Mouse (Mus musculus): ENCODE measurements at regions not wholly inside any gene's neighbourhood (a gene's known extent, or its start where the extent isn't known, plus 50 kb on each side); places are given as distances from the start of the nearest gene placed in this dataset.

- ATAC-seq (ENCODE audit: low read depth) = no peak
- whole genome bisulfite sequencing = 86% methylated on average over 5 of the region's 5 CpGs
- Histone ChIP-seq H3K9ac (no peak overlapping the region), H3K9me3 (0 out of 2 replicates have a peak, but pooled peaks cover 7% of the 10 kb centered on the region), H3K27me3 (no peaks in the 10 kb centered on the region), H3K4me3 (no peak overlapping the region), H3K36me3 (no peaks in the 10 kb centered on the region), H3K4me2 (no peak overlapping the region), H3K27ac (replicated peaks) (no peak overlapping the region), H3K4me1 (replicated peaks) (no peaks in the 10 kb centered on the region)
These were observed 135.3 kb downstream of the Cd83 start for GRCm38 (mm10) chr13:43919781-43920420.

- peaks cover 3% of the 10 kb centered on the region; the same call in 1 of the 2 replicates for H3K9me3 ChIP-seq
- 32% methylated on average over 19 of the region's 19 CpGs for WGBS
- H3K27ac ChIP-seq (replicated peaks) = peak overlapping the region; percentile 69
- H3K36me3 ChIP-seq = no peaks in the 10 kb centered on the region
- ATAC-seq (ENCODE audit: low read depth) = peak; percentile 71
- H3K4me2 ChIP-seq = no peak overlapping the region
- peaks cover 30% of the 10 kb centered on the region for H3K4me1 ChIP-seq (replicated peaks)
- H3K9ac ChIP-seq = 0 out of 2 replicates have a peak overlapping the region, but pooled peaks have one; percentile 3
- no peaks in the 10 kb centered on the region for H3K27me3 ChIP-seq
- H3K4me3 ChIP-seq = no peak overlapping the region
These were observed 145.8 kb downstream of the Cd83 start for GRCm38 (mm10) chr13:43930081-43930981.

GRCm38 (mm10) chr13:43932946-43933345, 148.4 kb downstream of the Cd83 start:
- ATAC-seq (ENCODE audit: low read depth) = no peak
- Histone ChIP-seq H3K27ac (replicated peaks) (no peak overlapping the region), H3K36me3 (no peaks in the 10 kb centered on the region), H3K27me3 (no peaks in the 10 kb centered on the region), H3K4me3 (no peak overlapping the region), H3K4me1 (replicated peaks) (peaks cover 41% of the 10 kb centered on the region), H3K9me3 (peaks cover 3% of the 10 kb centered on the region; the same call in 1 of the 2 replicates), H3K9ac (0 out of 2 replicates have a peak overlapping the region, but pooled peaks have one; percentile 12), H3K4me2 (no peak overlapping the region)
- 62% methylated on average over 7 of the region's 7 CpGs for WGBS

DNA sequence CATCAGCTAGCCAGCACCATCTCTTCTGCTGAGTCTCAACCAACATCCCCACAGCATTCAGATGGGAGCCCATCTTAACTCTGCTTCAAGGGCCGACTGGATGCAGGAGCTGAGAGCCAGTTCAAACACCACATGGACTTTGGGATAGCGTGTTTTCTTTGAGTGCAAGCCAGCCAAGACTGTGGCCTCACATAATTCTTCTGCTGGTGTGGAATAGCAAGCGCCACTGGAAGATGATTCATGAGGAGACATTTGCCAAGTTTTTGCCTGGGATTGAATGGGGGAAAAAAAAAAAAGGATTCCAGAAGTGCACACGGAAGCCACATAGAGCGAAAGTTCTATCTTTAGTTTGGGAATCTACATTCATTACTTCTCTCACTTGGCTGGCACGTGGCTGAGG, 150.7 kb downstream of the Cd83 start:
- ATAC-seq (ENCODE audit: low read depth) = no peak
- WGBS = 84% methylated on average over 6 of the region's 6 CpGs
- Histone ChIP-seq H3K4me3 (no peak overlapping the region), H3K36me3 (no peaks in the 10 kb centered on the region), H3K27ac (replicated peaks) (no peak overlapping the region), H3K9ac (no peak overlapping the region), H3K4me1 (replicated peaks) (peaks cover 38% of the 10 kb centered on the region), H3K27me3 (no peaks in the 10 kb centered on the region), H3K4me2 (no peak overlapping the region), H3K9me3 (no peaks in the 10 kb centered on the region)

DNA sequence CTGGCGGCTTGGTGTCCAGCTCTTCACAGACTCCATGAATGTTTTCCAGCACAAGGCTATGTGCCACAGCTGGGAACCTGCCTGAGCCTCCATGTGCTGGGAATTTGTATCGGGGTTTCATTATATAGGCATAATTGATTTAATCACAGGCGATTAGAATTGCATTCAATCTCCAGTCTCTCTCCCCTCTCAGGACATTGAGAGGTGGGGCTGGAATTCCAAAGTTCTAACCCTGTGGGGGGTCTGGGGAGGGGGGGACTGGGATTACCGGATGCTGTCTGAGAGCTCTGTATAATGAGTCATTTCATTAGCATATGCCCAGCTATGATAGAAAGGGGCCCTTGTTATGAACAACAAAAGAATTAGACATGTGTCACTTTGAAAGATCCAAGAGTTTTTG, 151.9 kb downstream of the Cd83 start:
- Histone ChIP-seq H3K9ac (no peak overlapping the region), H3K27ac (replicated peaks) (no peak overlapping the region), H3K27me3 (no peaks in the 10 kb centered on the region)

GRCm38 (mm10) chr13:43938611-43939010, 154.0 kb downstream of the Cd83 start:
- no peak overlapping the region for H3K9ac ChIP-seq
- H3K4me2 ChIP-seq = no peak overlapping the region
- WGBS = 71% methylated on average over 7 of the region's 7 CpGs
- H3K27me3 ChIP-seq = no peaks in the 10 kb centered on the region
- peaks cover 4% of the 10 kb centered on the region; the same call in 1 of the 2 replicates for H3K9me3 ChIP-seq
- no peak for ATAC-seq (ENCODE audit: low read depth)
- H3K27ac ChIP-seq (replicated peaks) = no peak overlapping the region
- H3K4me3 ChIP-seq = no peak overlapping the region
- no peaks in the 10 kb centered on the region for H3K36me3 ChIP-seq
- peaks cover 20% of the 10 kb centered on the region for H3K4me1 ChIP-seq (replicated peaks)

More for the DNA sequence above, 151.9 kb downstream of the Cd83 start:
- Histone ChIP-seq H3K4me1 (replicated peaks) (peaks cover 27% of the 10 kb centered on the region), H3K36me3 (no peaks in the 10 kb centered on the region), H3K9me3 (peaks cover 4% of the 10 kb centered on the region; the same call in 1 of the 2 replicates), H3K4me3 (no peak overlapping the region), H3K4me2 (no peak overlapping the region)
- WGBS = 24% methylated on average over 4 of the region's 4 CpGs
- no peak for ATAC-seq (ENCODE audit: low read depth)

GRCm38 (mm10) chr13:43939375-43939774, 154.8 kb downstream of the Cd83 start:
- Histone ChIP-seq H3K4me2 (no peak overlapping the region), H3K4me3 (no peak overlapping the region), H3K27ac (replicated peaks) (no peak overlapping the region), H3K36me3 (no peaks in the 10 kb centered on the region), H3K9me3 (peaks cover 4% of the 10 kb centered on the region; the same call in 1 of the 2 replicates), H3K4me1 (replicated peaks) (peaks cover 20% of the 10 kb centered on the region), H3K9ac (no peak overlapping the region), H3K27me3 (no peaks in the 10 kb centered on the region)
- 54% methylated on average over 4 of the region's 4 CpGs for WGBS
- ATAC-seq (ENCODE audit: low read depth) = no peak

DNA sequence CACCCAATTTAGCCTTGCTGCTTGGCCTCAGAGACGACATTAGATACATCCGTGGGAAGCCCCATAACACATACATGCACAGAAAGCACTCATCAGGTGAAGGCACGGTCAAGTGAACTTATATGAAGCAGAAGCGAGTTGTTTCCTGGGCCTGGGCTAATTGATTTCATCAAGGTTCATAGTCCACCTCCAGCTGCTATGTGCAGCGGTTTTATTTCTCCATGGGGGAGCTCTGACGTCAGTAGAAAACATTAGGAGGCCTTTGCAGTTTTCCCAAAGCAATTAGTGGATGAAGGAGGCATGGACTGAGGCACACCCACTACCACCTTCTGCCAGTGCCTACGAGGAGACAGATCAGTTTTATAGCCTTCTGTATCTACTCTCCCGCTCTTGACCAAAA, 157.2 kb downstream of the Cd83 start:
- 56% methylated on average over 8 of the region's 8 CpGs for WGBS
- Histone ChIP-seq H3K27ac (replicated peaks) (no peak overlapping the region), H3K4me3 (no peak overlapping the region), H3K9ac (no peak overlapping the region), H3K27me3 (no peaks in the 10 kb centered on the region), H3K4me2 (no peak overlapping the region), H3K36me3 (no peaks in the 10 kb centered on the region), H3K9me3 (peaks cover 4% of the 10 kb centered on the region; the same call in 1 of the 2 replicates), H3K4me1 (replicated peaks) (peaks cover 14% of the 10 kb centered on the region)
- ATAC-seq (ENCODE audit: low read depth) = no peak

GRCm38 (mm10) chr13:43948606-43949005, 164.0 kb downstream of the Cd83 start:
- no peak overlapping the region for H3K9ac ChIP-seq
- H3K27me3 ChIP-seq = no peaks in the 10 kb centered on the region
- peaks cover 8% of the 10 kb centered on the region for H3K4me1 ChIP-seq (replicated peaks)
- H3K4me3 ChIP-seq = no peak overlapping the region
- WGBS = 71% methylated on average over 3 of the region's 3 CpGs
- no peaks in the 10 kb centered on the region for H3K9me3 ChIP-seq
- no peak for ATAC-seq (ENCODE audit: low read depth)
- H3K27ac ChIP-seq (replicated peaks) = no peak overlapping the region
- no peaks in the 10 kb centered on the region for H3K36me3 ChIP-seq
- H3K4me2 ChIP-seq = no peak overlapping the region

DNA sequence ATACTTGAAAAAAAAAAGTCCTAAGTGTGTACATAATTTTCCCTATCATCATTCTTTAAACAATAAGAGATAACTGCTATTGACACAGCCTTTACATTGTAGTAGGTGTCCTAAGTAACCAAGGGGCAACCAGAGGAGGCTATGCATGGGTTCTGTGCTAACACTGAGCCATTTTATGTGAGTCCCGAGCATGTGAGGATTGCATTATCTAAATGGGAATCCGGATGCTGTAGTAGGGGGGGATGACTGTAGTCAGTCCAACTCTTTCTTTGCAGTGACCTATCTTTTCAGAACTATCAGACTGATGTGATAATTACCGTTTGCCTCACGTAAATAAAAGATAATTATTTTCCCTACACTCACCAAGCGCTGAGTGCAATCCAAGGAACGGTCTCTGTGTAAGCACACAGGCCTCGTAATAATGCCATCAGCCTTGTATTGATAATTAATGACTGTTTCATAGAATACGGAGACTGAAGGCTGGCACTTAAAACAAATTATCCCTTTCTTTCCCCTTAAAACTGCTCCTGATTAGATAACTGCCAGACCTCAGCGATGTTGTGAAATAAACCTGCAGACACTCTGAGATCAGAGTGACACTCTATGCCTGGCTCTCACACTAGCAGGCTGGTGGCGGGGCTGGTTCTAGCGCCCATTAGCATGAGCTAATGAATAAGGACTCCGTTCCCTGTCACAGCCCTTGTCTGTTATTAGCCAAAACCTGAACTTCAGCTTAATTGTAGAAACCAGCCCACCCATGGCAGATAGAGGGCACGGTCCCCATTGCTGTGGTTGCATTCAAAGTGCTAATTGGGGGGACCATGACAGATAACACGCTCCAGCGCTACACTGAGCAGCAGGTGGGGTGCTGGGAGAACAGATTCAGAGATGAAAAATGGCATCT, 165.4 kb downstream of the Cd83 start:
- H3K9me3 ChIP-seq = no peaks in the 10 kb centered on the region
- no peak overlapping the region for H3K4me3 ChIP-seq
- ATAC-seq (ENCODE audit: low read depth) = peak; percentile 50; the same call in 1 of the 2 replicates
- no peaks in the 10 kb centered on the region for H3K27me3 ChIP-seq
- WGBS = 46% methylated on average over 15 of the region's 15 CpGs
- no peak overlapping the region for H3K27ac ChIP-seq (replicated peaks)
- H3K4me1 ChIP-seq (replicated peaks) = peaks cover 8% of the 10 kb centered on the region
- no peak overlapping the region for H3K4me2 ChIP-seq
- H3K36me3 ChIP-seq = no peaks in the 10 kb centered on the region
- no peak overlapping the region for H3K9ac ChIP-seq

DNA sequence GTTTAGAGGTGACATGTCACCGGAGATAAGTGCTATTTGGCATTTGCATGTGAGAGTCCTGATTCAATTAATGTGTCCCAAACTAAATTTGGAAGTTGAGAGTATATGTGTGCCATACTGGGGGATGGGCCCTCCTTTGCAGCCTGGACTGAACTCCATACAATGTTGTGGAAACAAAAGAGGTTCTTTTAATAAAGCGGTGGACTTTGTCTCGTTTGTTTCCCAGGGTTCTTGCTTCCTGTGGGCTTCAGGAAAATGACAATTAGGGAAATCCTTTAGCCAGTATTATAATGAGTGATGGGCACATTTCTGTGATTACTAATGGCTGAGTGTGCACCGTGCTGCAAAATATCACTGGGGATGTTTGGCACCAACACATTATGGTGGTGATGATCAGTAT, 167.9 kb downstream of the Cd83 start:
- no peak for ATAC-seq (ENCODE audit: low read depth)
- peaks cover 8% of the 10 kb centered on the region for H3K4me1 ChIP-seq (replicated peaks)
- WGBS = 74% methylated on average over 4 of the region's 4 CpGs

More for the DNA sequence above, 167.9 kb downstream of the Cd83 start:
- Histone ChIP-seq H3K27ac (replicated peaks) (no peak overlapping the region), H3K9ac (no peak overlapping the region), H3K27me3 (no peaks in the 10 kb centered on the region; the same call in 1 of the 2 replicates), H3K36me3 (no peaks in the 10 kb centered on the region), H3K4me2 (no peak overlapping the region), H3K9me3 (no peaks in the 10 kb centered on the region), H3K4me3 (no peak overlapping the region)
